Mouse (Mus musculus) erythroblast, embryonic 14.5 days (primary cell): ENCODE data around the gene Tbc1d10c.

ENCODE experiments used
- GATA1 ChIP-seq: IDR thresholded peaks from 2 replicates; pipeline ENCODE4 v1.6.1; 2012; ENCODE audit warnings: low read length, inconsistent platforms, mixed read lengths
- TAL1 ChIP-seq: IDR thresholded peaks from 3 replicates; pipeline ENCODE4 v1.6.1; 2012; ENCODE audit warnings: low read length, inconsistent platforms, mixed read lengths

DNA sequence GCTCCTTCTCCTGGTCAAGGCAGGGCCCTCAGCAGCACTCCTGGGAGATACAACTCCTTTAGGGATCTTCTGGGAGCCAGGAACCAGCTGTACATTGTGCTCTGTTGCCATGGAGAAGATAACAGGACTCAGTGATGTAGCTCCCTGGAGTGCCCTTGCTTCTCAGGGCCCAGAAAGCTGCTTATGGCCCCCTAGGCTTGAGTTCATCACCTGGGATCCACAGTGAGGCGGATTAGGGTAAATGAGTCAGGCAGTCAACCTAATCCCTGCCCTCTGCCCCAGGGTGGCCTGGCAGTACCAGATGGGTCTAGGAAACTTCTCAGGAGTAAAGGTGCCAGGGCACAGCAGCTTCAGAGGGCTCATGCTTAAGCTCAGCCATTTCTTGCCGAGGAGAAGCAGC, 51.6 kb downstream of the Tbc1d10c start, which contains the start of gene Gpr152:
- no peak for TF ChIP-seq TAL1
- no peak for TF ChIP-seq GATA1
